Mouse (Mus musculus) spleen, adult 2 months (tissue): ENCODE data around the gene Anp32a. TPM values are rescaled to one million over a fixed set of nuclear protein-coding genes. Genes with fewer than 3 reads are reported as not detected.

Source experiments
- DNase-seq, 2 experiments: peaks; one replicate each; pipeline versions ENCODE4 v3.0.0 to v3.0.0-alpha.2; 2012 to 2021; ENCODE audit warnings: low spot score in 2 of 2, low read depth in 1 of 2
- H3K27ac ChIP-seq: fragments of 200-500 bp; 2 replicates; pipeline ENCODE4 v1.5.1; 2012; ENCODE audit warnings: low read length, inconsistent platforms; ENCODE audit not compliant: insufficient read depth
- H3K27me3 ChIP-seq: fragments of 200-500 bp; 2 replicates; pipeline ENCODE4 v1.6.1; 2012; ENCODE audit warnings: mild to moderate bottlenecking, moderate library complexity, low read length, inconsistent platforms; ENCODE audit not compliant: control insufficient read depth, insufficient read depth
- H3K36me3 ChIP-seq: fragments of 200-500 bp; 2 replicates; pipeline ENCODE4 v1.6.1; 2012; ENCODE audit warnings: mild to moderate bottlenecking, low read length, inconsistent platforms; ENCODE audit not compliant: control insufficient read depth, insufficient read depth
- H3K4me1 ChIP-seq: fragments of 200-500 bp; 2 replicates; pipeline ENCODE4 v1.6.1; 2011; ENCODE audit warnings: inconsistent platforms; ENCODE audit not compliant: control insufficient read depth, insufficient read depth, insufficient read length
- H3K4me3 ChIP-seq: fragments of 200-500 bp; 2 replicates; pipeline ENCODE4 v1.5.1; 2011; ENCODE audit warnings: mild to moderate bottlenecking, inconsistent platforms; ENCODE audit not compliant: insufficient read depth, insufficient read length; ENCODE audit errors: extremely low read depth
- CTCF ChIP-seq: fragments of 200-500 bp; IDR thresholded peaks from 2 replicates; pipeline ENCODE4 v1.5.1; 2011; ENCODE audit warnings: mild to moderate bottlenecking, inconsistent platforms; ENCODE audit not compliant: insufficient read depth, insufficient read length, insufficient replicate concordance; ENCODE audit errors: extremely low read depth
- POLR2A ChIP-seq: fragments of 200-500 bp; IDR thresholded peaks from 2 replicates; pipeline ENCODE4 v1.6.1; 2011; ENCODE audit warnings: low read depth, low read length, inconsistent platforms
- WGBS: fragments of 180-500 bp; shearing (Covaris S2); methylation state at CpG from one replicate; pipeline ENCODE4 v1.1.7; 2018; 5-methylcytosine and 5-hydroxymethylcytosine counted together
- polyA plus RNA-seq: library from polyadenylated mRNA; depleted of rRNA; stranded (reverse); fragments of >200 nt; gene quantifications from 2 replicates; pipeline ENCODE4 v1.2.3, GENCODE M21; 2012

Anp32a gene
- polyA plus RNA-seq, 1 experiment = 16.2 TPM

DNA sequence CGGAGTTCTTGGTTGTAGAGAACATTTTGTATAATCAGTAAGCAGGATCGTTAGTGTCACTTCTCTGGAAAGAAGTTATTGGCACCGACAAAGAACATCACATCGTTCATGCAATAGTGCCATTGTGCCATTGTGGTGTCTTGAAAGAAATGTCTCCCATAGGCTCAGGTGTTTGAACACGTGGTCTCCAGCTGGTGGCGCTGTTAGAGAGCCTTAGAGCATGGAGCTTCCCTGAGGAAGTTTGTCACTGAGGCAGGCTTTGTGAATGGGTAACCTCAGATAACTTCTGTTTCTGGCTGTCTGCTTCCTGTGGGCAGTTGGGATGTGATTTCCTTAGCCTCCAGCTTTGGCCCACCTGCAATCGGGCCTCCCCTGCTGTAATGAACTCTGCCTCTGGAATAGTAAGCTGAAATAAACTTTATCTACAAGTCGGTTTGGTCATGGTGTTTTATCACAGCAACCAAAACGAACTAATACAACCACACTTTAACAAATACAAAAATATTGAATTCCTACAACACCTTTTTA lies 6.7 kb upstream of the Anp32a start:
- Histone ChIP-seq H3K36me3 (no peaks in the 10 kb centered on the region), H3K27me3 (no peaks in the 10 kb centered on the region), H3K27ac (no peak overlapping the region), H3K4me3 (no peak overlapping the region), H3K4me1 (no peaks in the 10 kb centered on the region)
- no peak for TF ChIP-seq POLR2A
- TF ChIP-seq CTCF = no peak
- 92% methylated on average over 9 of the region's 9 CpGs for WGBS
- DNase-seq = no peak

DNA sequence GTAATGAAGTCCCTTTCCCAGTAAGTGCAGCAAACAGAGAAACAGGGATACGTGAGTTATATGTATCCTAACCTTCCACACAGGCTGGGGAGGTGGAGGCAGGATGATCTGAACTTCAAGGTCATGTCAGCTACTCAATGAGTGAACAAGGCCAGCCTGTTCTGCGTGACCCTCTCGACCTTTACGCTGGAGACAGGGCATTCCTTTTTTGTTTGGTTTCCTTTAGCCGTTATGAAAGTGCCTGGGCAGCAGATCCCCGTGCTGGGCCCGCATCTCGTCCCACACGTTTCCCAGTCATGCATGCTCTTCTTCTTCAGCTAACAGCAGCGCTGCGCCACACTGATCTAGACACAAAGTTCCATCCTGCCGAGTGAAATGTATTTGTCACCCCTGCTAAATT lies 5.7 kb upstream of the Anp32a start:
- Histone ChIP-seq H3K27ac (no peak overlapping the region), H3K36me3 (no peaks in the 10 kb centered on the region), H3K27me3 (no peaks in the 10 kb centered on the region), H3K4me3 (no peak overlapping the region), H3K4me1 (no peaks in the 10 kb centered on the region; the same call in 1 of the 2 replicates)
- no peak for DNase-seq
- 85% methylated on average over 12 of the region's 12 CpGs for WGBS
- no peak for TF ChIP-seq CTCF

DNA sequence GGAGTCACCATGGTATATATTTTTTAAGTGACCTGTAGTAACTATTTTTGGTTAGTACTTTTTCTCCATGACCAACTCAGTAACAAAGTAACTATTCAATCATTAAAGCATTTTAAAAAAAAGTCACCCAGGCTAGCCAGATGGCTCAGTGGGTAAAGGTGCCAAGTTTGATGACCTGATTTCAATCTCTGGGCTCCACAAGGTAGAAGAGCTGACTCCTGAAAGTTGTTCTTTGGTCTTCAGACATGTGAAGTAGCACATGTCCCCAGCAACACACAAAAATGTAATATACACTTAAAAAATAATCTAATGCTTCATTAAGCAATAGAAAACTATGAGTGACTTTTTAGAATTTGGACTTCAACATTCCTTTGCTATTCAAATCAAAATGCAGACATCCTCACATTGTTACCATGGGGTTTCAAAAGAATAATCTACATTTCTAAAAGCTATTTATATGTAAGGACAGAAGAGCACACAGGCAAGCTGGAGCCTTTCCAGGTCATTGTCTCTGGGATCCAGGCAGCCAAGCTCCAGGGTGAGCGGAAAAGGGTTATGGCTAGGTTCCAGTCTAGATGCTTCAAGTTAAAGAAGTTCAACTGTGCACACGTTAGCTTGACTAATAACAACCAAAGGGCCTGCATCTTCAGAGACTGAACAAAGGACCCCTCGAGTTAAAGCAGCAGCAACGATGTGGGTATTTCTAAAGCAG lies 3.0 kb upstream of the Anp32a start:
- H3K36me3 ChIP-seq = no peaks in the 10 kb centered on the region
- no peaks in the 10 kb centered on the region; the same call in 1 of the 2 replicates for H3K4me1 ChIP-seq
- WGBS = 90% methylated on average over 4 of the region's 4 CpGs
- H3K27me3 ChIP-seq = no peaks in the 10 kb centered on the region
- no peak overlapping the region for H3K27ac ChIP-seq
- TF ChIP-seq CTCF (no peak), POLR2A (no peak)
- H3K4me3 ChIP-seq = no peak overlapping the region
- DNase-seq = no peak

DNA sequence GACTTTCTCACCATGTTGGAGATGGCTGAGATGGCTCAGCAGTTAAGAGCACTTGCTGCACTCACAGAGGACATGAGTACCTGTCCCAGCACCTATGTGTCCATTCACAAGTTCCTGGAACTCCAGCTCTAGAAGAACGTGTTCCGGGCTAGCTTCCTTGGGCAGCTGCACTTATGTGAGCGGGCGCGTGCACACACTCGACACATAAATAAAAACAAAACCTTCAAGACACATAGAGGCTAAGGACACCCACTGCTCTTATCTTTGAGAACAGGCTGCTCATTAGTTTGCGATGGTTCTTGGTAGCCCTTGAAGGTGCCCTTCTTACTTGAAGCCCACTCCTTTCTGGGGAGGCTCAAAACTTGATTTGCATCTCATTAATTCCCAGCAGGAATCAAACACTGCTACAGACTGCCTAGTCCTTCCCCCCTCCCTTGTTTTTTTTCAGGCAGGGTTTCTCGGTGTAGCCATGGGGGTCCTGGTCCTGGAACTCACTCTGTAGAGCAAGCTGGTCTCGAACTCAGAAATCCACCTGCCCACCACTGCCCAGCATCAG lies 2.4 kb upstream of the Anp32a start:
- DNase-seq = no peak
- WGBS = 91% methylated on average over 9 of the region's 9 CpGs
- no peaks in the 10 kb centered on the region for H3K36me3 ChIP-seq
- H3K4me3 ChIP-seq = no peak overlapping the region
- H3K4me1 ChIP-seq = no peaks in the 10 kb centered on the region; the same call in 1 of the 2 replicates
- no peak for TF ChIP-seq POLR2A
- no peak for TF ChIP-seq CTCF
- H3K27me3 ChIP-seq = no peaks in the 10 kb centered on the region
- H3K27ac ChIP-seq = no peak overlapping the region

DNA sequence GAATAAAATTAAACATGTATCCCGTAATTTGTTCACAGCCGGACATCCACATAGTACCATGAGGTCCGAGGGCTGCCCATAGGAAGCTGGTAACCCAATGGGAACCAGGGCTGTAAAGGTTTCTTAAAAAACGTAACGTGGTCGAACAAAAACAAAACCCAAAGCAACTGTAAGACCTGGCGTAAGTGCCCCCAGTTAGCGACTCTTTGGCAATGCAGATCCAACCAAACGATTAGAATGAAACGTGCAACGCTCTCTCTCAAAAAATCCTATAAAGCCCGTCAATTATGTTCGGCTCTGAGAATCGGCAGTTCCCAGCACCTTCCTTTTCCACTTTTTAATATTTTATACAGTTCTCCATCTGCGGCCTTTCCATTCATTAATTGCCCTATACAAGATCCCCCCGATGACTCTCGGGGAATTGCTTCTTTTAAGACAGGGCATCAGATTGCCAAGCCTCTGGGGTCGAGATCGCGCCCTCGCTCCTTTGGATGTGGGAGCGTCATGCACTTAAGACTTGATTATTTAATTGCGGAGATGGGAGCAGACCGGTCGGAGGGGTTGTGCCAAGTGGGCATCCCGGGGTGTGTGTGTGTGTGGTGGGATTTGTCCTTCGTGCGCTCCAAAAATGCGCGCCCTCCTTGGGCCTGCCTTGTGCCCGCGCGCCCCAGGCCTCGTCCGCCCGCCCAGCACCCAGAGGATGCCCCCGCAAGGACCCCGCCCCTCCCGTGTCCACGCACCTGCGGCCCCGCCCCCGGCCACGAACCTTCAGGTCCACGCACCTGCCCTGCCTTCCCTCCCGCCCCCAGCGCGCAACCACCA lies 581 bp upstream of the Anp32a start:
- no peaks in the 10 kb centered on the region for H3K27me3 ChIP-seq
- peak overlapping the region; percentile 33; the same call in 1 of the 2 replicates for H3K27ac ChIP-seq
- WGBS = 4% methylated on average over 45 of the region's 48 CpGs
- peak overlapping the region; percentile 96 for H3K4me3 ChIP-seq
- no peaks in the 10 kb centered on the region for H3K36me3 ChIP-seq
- peaks cover 3% of the 10 kb centered on the region; the same call in 1 of the 2 replicates for H3K4me1 ChIP-seq
- no peak for DNase-seq
- TF ChIP-seq POLR2A (no peak), CTCF (no peak)

DNA sequence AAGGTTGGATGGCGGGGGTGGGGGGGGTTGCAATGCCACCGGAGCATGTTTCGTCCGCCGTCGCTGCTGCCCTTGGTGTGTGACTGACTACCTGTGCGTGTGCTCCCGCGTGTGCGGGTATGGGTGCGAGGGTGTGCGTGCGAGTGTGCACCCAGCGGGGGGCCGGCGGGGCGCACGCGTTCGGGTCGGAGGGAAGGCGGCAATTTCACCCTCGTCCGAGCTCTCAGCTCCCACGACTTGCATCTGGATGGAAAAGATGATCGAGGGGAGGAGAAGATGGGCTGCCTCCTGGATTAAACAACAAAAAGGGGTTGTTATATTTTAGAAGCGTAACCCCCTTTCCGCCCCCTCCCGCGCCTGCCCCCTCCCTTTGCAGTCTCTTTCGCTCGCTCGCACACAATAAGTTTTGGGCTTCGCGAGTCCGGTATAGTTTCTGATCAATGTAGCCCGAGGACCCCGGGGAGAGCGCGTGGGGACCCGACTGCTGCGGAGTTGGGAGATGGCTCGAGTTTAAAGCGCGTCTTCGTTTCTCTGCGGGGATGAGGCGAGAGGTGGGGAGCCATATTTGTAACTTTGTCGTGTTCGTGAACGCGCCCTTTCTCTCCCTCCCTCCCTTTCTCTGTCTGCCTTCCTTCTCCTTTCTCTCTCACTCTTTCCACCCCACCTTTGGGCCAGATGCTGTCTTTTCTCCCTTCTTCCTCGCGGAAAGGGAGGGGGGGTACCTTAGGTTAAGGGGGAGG lies 778 bp downstream of the Anp32a start:
- Histone ChIP-seq H3K4me1 (peaks cover 7% of the 10 kb centered on the region; the same call in 1 of the 2 replicates), H3K36me3 (no peaks in the 10 kb centered on the region), H3K27ac (peak overlapping the region; percentile 96), H3K27me3 (no peaks in the 10 kb centered on the region), H3K4me3 (peak overlapping the region; percentile 96)
- peak; percentile 26 to 32 for DNase-seq
- under 1% methylated on average over 53 of the region's 54 CpGs for WGBS
- TF ChIP-seq CTCF (no peak), POLR2A (no peak)
